Mouse (Mus musculus): ENCODE data around the gene Plcl2.

Gene Plcl2

GRCm38 (mm10) chr17:50734781-50735180 is 225.6 kb downstream of the Plcl2 start:
- no peak for DNase-seq (ENCODE audit: low spot score in 2 of 2)

DNA sequence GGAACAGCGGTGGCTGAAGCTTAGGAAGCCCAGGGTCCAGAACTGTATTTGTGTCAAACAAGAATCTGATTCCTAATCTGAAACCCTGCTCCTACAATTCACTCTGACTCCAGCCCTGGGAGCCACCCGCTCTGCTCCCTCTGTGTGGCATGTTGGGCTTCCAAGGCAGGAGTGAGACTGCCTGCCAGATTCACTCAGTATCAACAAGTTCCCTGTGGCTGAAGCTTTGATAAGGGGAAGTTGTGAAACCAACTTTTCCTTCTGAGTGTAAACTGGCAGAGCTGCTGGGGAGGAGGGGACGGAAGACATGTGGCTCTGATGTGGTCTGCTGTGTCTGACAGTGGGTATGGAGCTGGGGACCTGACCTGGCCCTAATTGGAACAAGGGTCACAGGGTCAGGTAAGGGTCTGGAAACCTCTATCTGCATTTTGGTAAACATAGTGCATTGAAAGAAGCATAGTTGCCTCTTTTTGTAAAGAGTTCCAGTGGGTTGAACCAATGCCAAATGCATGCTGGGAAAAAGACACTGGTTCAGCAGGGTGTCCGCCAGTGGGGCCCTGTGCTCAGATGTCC is 226.3 kb downstream of the Plcl2 start:
- no peak for DNase-seq (ENCODE audit: low spot score in 2 of 2)

DNA sequence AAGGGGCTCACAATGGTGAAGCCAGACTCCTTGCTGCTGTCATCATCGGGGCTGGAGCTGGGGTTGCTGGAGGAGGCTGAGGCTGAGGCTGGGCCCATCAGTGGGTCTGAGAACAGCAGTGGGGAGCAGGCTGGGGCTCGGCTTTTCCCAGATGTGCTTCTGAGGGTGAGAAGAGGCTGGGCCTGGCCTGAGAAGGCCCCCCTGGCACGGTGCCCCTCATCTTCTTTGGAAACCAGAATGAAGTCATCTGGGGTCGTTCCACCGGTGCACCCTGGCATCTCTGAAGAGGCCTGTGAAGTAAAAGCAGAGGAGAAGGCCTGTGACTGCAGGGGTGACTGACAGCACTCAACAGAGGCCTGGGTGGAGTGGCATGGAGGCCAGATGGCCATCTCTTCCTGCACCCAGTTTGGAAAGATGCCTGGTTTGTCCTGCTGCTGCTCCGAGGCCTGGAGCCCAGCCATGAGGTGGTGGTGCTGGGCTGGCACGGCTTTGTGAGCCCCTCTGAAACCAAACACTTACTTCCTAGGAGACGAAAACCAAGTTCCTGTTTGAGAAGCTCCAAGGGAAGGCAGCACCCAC is 226.8 kb downstream of the Plcl2 start:
- no peak for DNase-seq (ENCODE audit: low spot score in 2 of 2)

GRCm38 (mm10) chr17:50737068-50737467 is 227.9 kb downstream of the Plcl2 start:
- no peak for DNase-seq (ENCODE audit: low spot score in 2 of 2)

All from thymus, postnatal 10 days (tissue).